Mouse (Mus musculus) cerebellum, adult 2 months (tissue): ENCODE data around the gene Fgfbp1. TPM values are rescaled to one million over a fixed set of nuclear protein-coding genes. Genes with fewer than 3 reads are reported as not detected.

Experiments used
- DNase-seq, 2 experiments: peaks; one replicate each; pipeline ENCODE4 v3.0.0; 2021
- H3K27ac ChIP-seq: fragments of 200-500 bp; 2 replicates; pipeline ENCODE4 v1.5.1; 2012; ENCODE audit warnings: low read length, control low read depth, inconsistent platforms; ENCODE audit not compliant: insufficient read depth
- H3K27me3 ChIP-seq: fragments of 200-500 bp; 2 replicates; pipeline ENCODE4 v1.6.1; 2012; ENCODE audit warnings: inconsistent platforms, mild to moderate bottlenecking, low read length, moderate library complexity; ENCODE audit not compliant: control insufficient read depth, insufficient read depth
- H3K4me1 ChIP-seq: fragments of 200-500 bp; 2 replicates; pipeline ENCODE4 v1.6.1; 2011; ENCODE audit warnings: low read length; ENCODE audit not compliant: control insufficient read depth, insufficient read depth
- H3K4me3 ChIP-seq: fragments of 200-500 bp; replicated peaks from 2 replicates; pipeline ENCODE3; 2011; ENCODE audit warnings: mild to moderate bottlenecking, low read depth, low read length, control low read depth; ENCODE audit not compliant: insufficient read depth
- CTCF ChIP-seq: fragments of 200-500 bp; IDR thresholded peaks from 2 replicates; pipeline ENCODE4 v1.5.1; 2011; ENCODE audit warnings: low read depth, mild to moderate bottlenecking, control low read depth, low read length, moderate library complexity, borderline replicate concordance; ENCODE audit not compliant: insufficient read depth
- POLR2A ChIP-seq: fragments of 200-500 bp; IDR thresholded peaks from 2 replicates; pipeline ENCODE4 v1.6.1; 2011; ENCODE audit warnings: low read length, control low read depth, borderline replicate concordance; ENCODE audit not compliant: insufficient read depth
- WGBS: fragments of 180-500 bp; shearing (Covaris S2); methylation state at CpG from one replicate; pipeline ENCODE4 v1.1.7; 2018; 5-methylcytosine and 5-hydroxymethylcytosine counted together
- polyA plus RNA-seq: library from polyadenylated mRNA; depleted of rRNA; stranded (reverse); fragments of >200 nt; gene quantifications from 2 replicates; pipeline ENCODE4 v1.2.3, GENCODE M21; 2012; rRNA removed

Gene Fgfbp1
- polyA plus RNA-seq: 0.67 and 2.0 TPM in 2 replicates

DNA sequence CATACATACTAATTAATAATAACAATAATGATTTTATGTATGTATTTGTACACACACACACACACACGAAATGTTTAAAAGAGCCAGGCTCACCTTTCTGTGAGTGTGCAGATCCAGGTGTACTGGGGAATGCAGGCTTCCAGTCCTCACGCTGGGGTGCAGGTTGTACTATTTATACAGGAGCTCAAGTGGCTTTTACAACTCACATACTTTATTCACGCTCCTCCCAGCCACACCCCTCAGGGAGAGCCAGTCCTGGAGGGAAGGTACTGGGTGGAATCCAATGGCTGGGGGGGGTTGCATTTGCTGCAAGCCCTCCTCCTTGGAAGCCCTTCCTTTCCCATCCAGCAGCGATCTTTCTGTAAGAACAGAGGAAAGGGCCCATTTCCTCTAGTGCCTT lies at the start of gene Fgfbp1:
TSS of gene Fgfbp1 (minus strand) at position 160 of the 400 bp plus-strand sequence.
- no peaks in the 10 kb centered on the region for H3K27me3 ChIP-seq
- WGBS: 57% methylated on average over 4 of the region's 4 CpGs
- H3K27ac ChIP-seq: no peak within 1 kb of the TSS
- H3K4me3 ChIP-seq: no peak within 1 kb of the TSS
- no peaks in the 10 kb centered on the region for H3K4me1 ChIP-seq
- no peak for DNase-seq
- no peak for TF ChIP-seq CTCF
- TF ChIP-seq POLR2A: no peak

DNA sequence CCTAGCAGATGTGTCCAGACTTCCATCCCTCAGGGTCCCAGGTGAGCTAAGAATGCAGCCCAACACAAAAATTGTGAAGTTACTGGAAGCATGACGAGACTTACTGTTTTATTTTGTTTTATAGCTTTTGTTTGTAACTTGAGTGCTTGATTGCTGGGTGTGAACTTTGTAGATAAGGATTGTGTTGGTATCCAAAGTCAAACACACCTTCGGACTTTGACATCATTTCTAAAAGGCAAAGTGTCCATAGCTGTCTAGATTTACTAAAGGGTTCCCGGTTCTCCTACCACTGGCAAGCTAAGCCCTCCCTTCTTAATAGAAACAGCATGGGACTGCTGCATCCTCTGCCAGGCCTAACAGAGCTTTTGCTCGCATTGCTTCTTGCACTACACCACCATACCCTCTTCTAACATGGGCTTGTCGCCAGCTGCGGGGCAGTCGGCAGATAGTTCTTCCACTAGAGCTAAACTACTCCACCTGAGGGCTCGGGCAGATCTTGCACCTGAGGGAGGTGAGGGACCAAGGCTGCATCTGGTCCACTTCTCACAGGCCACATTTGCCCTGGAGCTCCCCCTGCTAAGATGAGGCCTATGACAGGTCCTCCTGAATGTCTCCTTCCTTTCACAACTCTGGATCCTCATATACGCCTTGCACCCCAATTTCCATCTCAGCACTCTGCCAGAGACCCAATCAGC lies 16.9 kb upstream of the Fgfbp1 start:
- DNase-seq: no peak
- 84% methylated on average over 9 of the region's 9 CpGs for WGBS
- Histone ChIP-seq H3K4me3 (no peak overlapping the region), H3K4me1 (no peaks in the 10 kb centered on the region), H3K27ac (no peak overlapping the region), H3K27me3 (no peaks in the 10 kb centered on the region)
- TF ChIP-seq CTCF (no peak), POLR2A (no peak)

GRCm38 (mm10) chr5:43997626-43998025 lies 16.0 kb upstream of the Fgfbp1 start:
- no peak for TF ChIP-seq CTCF
- no peak for TF ChIP-seq POLR2A
- WGBS: 96% methylated on average over 8 of the region's 8 CpGs

GRCm38 (mm10) chr5:43996162-43996561 lies 14.6 kb upstream of the Fgfbp1 start:
- Histone ChIP-seq H3K27ac (no peak overlapping the region), H3K4me1 (no peaks in the 10 kb centered on the region), H3K4me3 (no peak overlapping the region), H3K27me3 (no peaks in the 10 kb centered on the region)
- TF ChIP-seq POLR2A (no peak), CTCF (no peak)
- 82% methylated on average over 4 of the region's 4 CpGs for WGBS
- no peak for DNase-seq

More at GRCm38 (mm10) chr5:43997626-43998025, 16.0 kb upstream of the Fgfbp1 start:
- Histone ChIP-seq H3K4me1 (no peaks in the 10 kb centered on the region), H3K27me3 (no peaks in the 10 kb centered on the region), H3K27ac (no peak overlapping the region), H3K4me3 (no peak overlapping the region)
- DNase-seq: no peak

DNA sequence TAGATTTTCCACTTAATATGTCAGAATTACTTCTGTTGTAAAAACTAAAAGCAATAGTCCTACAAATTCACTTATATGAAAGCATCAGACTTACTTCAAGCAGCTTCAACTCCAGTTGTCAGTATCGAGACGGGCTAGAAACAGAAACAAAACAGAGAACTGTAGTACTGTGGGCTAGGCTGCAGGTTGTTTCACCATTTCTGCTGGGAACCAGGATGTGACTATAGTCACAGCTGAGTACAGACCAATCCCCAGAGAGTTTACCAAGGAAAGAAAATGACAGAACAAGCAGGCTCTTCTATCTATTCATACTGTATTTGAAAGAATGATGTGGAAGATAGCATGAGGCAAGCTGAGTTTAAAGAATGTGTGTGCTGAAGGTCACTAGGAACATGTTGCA lies 13.4 kb upstream of the Fgfbp1 start:
- TF ChIP-seq CTCF: no peak
- no peak for TF ChIP-seq POLR2A
- H3K27ac ChIP-seq: no peak overlapping the region
- no peaks in the 10 kb centered on the region for H3K4me1 ChIP-seq
- WGBS: 94% methylated on average over 2 of the region's 2 CpGs
- no peaks in the 10 kb centered on the region for H3K27me3 ChIP-seq
- H3K4me3 ChIP-seq: no peak overlapping the region
- DNase-seq: no peak

DNA sequence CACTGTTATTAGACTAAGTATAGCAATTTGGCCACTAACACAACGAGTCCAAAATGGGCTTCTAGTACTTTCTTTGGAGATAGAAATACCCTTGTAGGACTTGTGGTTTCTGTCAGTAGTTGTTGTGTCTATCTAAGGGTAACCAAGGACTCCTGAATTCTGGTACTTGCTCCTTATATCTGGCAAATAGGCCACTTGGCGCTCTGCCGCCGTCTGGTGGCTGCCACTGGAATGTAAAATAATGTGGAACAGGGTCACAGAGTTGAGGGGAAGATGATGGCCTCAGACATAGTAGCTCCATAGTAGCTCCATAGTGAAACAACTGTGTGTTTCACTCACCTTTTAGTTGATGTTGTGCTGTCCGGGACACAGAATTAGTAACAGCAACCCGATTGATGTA lies 8.7 kb upstream of the Fgfbp1 start:
- H3K27ac ChIP-seq: no peak overlapping the region
- DNase-seq: peak; percentile 32 to 48
- 60% methylated on average over 6 of the region's 6 CpGs for WGBS
- no peak overlapping the region for H3K4me3 ChIP-seq
- H3K4me1 ChIP-seq: no peaks in the 10 kb centered on the region
- no peaks in the 10 kb centered on the region for H3K27me3 ChIP-seq
- TF ChIP-seq POLR2A (no peak), CTCF (peak; percentile 58)

DNA sequence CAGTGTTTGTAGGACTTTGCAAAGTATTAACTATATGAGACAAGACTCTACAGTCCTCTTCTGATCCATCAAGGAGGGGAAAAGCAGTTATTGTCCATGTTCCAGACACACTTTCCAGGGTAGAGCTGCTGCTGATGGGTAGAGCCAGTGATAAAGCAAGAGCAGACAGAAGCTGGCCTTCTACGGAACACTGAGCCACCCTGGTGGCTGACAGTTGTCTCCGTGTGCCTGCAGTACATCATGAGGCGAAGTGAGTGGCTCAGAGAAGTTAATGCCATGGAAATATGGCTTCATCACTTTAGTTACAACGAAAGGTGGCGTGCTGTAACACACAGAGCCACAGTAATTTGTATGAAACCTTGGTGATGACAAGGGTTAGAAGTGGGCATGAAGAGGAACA lies 7.4 kb upstream of the Fgfbp1 start:
- Histone ChIP-seq H3K4me1 (no peaks in the 10 kb centered on the region), H3K27me3 (no peaks in the 10 kb centered on the region), H3K4me3 (no peak overlapping the region), H3K27ac (no peak overlapping the region)
- no peak for TF ChIP-seq POLR2A
- peak; percentile 11; the same call in 1 of the 2 replicates for TF ChIP-seq CTCF
- DNase-seq: no peak
- 80% methylated on average over 5 of the region's 5 CpGs for WGBS

DNA sequence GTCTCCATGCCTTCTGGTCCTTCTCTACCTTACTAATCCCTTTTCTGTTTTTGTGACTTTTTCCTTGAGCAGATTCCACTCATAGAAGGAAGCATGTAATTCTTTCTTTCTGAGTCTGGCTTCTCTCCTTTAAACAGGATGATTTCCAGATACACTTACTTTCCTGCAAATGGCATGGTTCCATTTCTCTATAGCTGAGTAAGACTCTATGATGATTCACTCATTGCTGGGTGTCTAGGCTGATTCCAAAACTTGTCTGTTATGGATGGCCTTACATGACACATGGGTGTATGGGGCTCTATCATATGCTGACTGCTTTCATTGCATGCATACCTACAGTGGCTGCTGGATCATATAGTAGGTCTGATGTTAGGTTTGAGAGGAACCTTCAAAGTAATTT lies 4.6 kb upstream of the Fgfbp1 start:
- TF ChIP-seq POLR2A (no peak), CTCF (no peak)
- DNase-seq: no peak
- no peak overlapping the region for H3K4me3 ChIP-seq
- no peak overlapping the region for H3K27ac ChIP-seq
- H3K27me3 ChIP-seq: no peaks in the 10 kb centered on the region
- H3K4me1 ChIP-seq: no peaks in the 10 kb centered on the region
